Mouse (Mus musculus) lung, postnatal 0 days (tissue): ENCODE data around the gene Mkrn2. TPM values are rescaled to one million over a fixed set of nuclear protein-coding genes. Genes with fewer than 3 reads are reported as not detected.
"Not testable (repeated sequence)": the region's sequence is repeated elsewhere in the genome, so short reads cannot be mapped to it uniquely, and the experiment has no call there.

ENCODE experiments used
- ATAC-seq: fragments of 200-750 bp; cut with Nextera tagmentation; 2 replicates; pipeline ENCODE4 v1.8.0; 2017; ENCODE audit warnings: moderate library complexity
- DNase-seq: peaks from one replicate; pipeline ENCODE4 v3.0.0-alpha.2; 2016; ENCODE audit warnings: low spot score
- H3K27ac ChIP-seq: fragments of 300-500 bp; sonication (generic); 2 replicates; pipeline ENCODE4 v1.5.1; 2014; ENCODE audit warnings: antibody characterized with exemption, mild to moderate bottlenecking, low read length, mixed read lengths
- H3K27me3 ChIP-seq: fragments of 300-500 bp; sonication (generic); replicated peaks from 2 replicates; pipeline ENCODE4 v1.6.1; 2014; ENCODE audit warnings: low read length, mixed read lengths; ENCODE audit not compliant: insufficient read depth
- H3K36me3 ChIP-seq: fragments of 300-500 bp; sonication (generic); 2 replicates; pipeline ENCODE4 v1.6.1; 2014; ENCODE audit warnings: low read length, mixed read lengths; ENCODE audit not compliant: insufficient read depth
- H3K4me1 ChIP-seq: fragments of 300-500 bp; sonication (generic); 2 replicates; pipeline ENCODE4 v1.6.1; 2014; ENCODE audit warnings: antibody characterized with exemption, low read depth, low read length, mixed read lengths; ENCODE audit not compliant: insufficient read depth
- H3K4me2 ChIP-seq: fragments of 300-500 bp; sonication (generic); replicated peaks from 2 replicates; pipeline ENCODE4 v1.6.1; 2014; ENCODE audit warnings: low read depth, mild to moderate bottlenecking, low read length, moderate library complexity, mixed read lengths
- H3K4me3 ChIP-seq: fragments of 300-500 bp; sonication (generic); 2 replicates; pipeline ENCODE4 v1.5.1; 2014; ENCODE audit warnings: low read depth, low read length
- H3K9ac ChIP-seq: fragments of 300-500 bp; sonication (generic); replicated peaks from 2 replicates; pipeline ENCODE4 v1.6.1; 2014; ENCODE audit warnings: low read depth, mild to moderate bottlenecking
- H3K9me3 ChIP-seq: fragments of 300-500 bp; sonication (generic); 2 replicates; pipeline ENCODE4 v1.6.1; 2016; ENCODE audit warnings: low read length, mixed read lengths
- CTCF ChIP-seq: IDR thresholded peaks from 2 replicates; pipeline ENCODE4 v1.5.1; 2016; ENCODE audit warnings: antibody characterized with exemption, mild to moderate bottlenecking
- EP300 ChIP-seq: IDR thresholded peaks from 2 replicates; pipeline ENCODE4 v1.6.1; 2016; ENCODE audit warnings: antibody characterized with exemption, mild to moderate bottlenecking, control low read depth
- WGBS: fragments of 180-500 bp; shearing (Covaris S2); extraction: QIAGEN DNeasy Blood & Tissue Kit; methylation state at CpG from one replicate; pipeline ENCODE4 v1.1.7; 2014; 5-methylcytosine and 5-hydroxymethylcytosine counted together
- polyA plus RNA-seq: library from polyadenylated mRNA; unstranded; fragments of >200 nt; fragmentation: Nextera tagmentation; extraction: Ambion mirVana; gene quantifications from 2 replicates; pipeline ENCODE4 v1.2.1, GENCODE M21; 2015

The Mkrn2 gene
- polyA plus RNA-seq, 1 experiment from 2014 or later = 18.8 TPM

DNA sequence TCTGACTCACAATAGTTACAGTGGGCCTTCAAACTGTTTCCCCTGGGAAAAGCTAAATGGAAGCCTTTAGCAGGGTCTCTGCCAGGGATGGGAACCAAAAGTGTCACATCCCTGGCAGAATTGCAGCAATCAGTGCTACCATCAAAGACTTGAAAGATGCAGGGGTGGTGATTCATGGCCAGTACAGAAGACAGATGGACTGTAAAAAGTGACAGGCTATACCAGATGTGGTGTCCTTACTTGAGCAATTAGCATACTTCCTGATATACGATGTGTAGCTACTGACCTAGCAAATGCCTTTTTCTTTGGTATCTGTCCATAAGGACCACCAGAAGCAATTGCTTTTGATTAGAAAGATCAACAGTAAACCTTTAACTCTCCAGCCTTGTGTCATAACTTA lies 19.2 kb downstream of the Mkrn2 start:
- H3K27me3 ChIP-seq = no peaks in the 10 kb centered on the region
- no peak overlapping the region for H3K4me3 ChIP-seq
- peaks cover 68% of the 10 kb centered on the region for H3K36me3 ChIP-seq
- no peaks in the 10 kb centered on the region for H3K4me1 ChIP-seq
- no peak overlapping the region for H3K27ac ChIP-seq
- H3K9ac ChIP-seq = no peak overlapping the region
- H3K9me3 ChIP-seq = no peaks in the 10 kb centered on the region
- DNase-seq (no peak), ATAC-seq (no peak)
- no peak overlapping the region for H3K4me2 ChIP-seq
- WGBS = 73% methylated on average over 1 of the region's 1 CpGs
- TF ChIP-seq CTCF (no peak), EP300 (no peak)

DNA sequence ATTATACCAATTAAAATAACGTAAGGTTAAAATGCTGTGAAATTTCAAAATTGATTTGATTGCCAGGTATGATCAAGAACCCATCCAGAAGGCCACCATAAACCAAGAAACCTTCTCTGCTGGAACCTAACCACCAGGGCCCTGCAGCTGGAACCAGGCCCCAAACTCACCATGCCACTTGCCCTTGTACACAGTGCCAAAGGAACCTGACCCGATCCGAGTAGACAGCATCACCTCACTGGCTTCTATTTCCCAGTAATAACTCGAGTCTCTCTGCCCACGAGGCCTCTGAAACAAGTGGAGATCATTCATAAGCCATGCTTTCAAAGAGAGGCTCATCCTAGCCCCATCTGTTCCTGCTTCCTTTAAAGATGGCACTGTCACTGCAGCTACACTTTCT lies 24.4 kb downstream of the Mkrn2 start:
- ATAC-seq (no peak), DNase-seq (no peak)
- Histone ChIP-seq H3K9ac (no peak overlapping the region), H3K27ac (no peak overlapping the region), H3K4me3 (no peak overlapping the region), H3K36me3 (peaks cover 35% of the 10 kb centered on the region), H3K9me3 (no peaks in the 10 kb centered on the region), H3K27me3 (no peaks in the 10 kb centered on the region), H3K4me2 (no peak overlapping the region), H3K4me1 (no peaks in the 10 kb centered on the region)
- 93% methylated on average over 5 of the region's 5 CpGs for WGBS
- TF ChIP-seq CTCF (no peak), EP300 (no peak)

DNA sequence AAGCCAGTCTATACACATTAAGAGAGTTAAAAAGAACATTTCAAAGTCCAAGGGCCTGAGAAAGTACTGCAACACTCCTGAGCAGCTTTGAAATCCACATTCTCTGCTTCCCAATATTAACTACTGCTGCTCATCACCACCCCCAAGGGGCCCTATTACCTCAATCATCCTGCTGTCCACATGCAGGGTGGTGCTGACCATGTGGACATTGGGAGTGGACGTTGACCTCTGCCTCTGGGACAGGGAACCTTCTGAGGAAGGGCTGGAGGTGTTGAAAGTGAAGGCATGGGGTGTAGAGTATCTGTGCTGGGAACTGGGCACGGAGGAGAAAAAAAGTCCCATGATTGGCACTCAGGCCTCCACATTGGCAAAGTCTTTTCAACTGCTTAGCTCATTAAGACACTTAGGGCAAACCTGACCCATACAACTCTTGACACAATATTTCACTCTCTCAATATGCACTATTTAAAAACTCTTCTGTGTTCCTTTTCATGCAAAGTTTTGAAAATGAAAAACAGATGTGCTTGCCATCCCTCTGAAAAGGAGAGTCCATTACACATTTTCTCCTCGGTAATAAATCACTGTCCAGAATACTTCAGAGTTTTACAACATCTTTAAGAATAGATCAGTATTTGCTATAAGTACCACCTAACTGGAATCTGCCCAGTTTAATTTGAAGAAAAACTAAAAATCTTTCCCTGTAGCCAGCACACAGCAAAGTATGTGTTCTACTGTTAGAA lies 29.5 kb downstream of the Mkrn2 start:
- no peak overlapping the region for H3K9ac ChIP-seq
- H3K4me3 ChIP-seq = no peak overlapping the region
- WGBS = 88% methylated on average over 3 of the region's 3 CpGs
- H3K36me3 ChIP-seq = peaks cover 18% of the 10 kb centered on the region
- ATAC-seq (no peak), DNase-seq (no peak)
- TF ChIP-seq CTCF (no peak), EP300 (no peak)
- no peak overlapping the region for H3K27ac ChIP-seq
- H3K4me1 ChIP-seq = no peaks in the 10 kb centered on the region
- no peaks in the 10 kb centered on the region for H3K9me3 ChIP-seq
- H3K27me3 ChIP-seq = no peaks in the 10 kb centered on the region
- no peak overlapping the region for H3K4me2 ChIP-seq

DNA sequence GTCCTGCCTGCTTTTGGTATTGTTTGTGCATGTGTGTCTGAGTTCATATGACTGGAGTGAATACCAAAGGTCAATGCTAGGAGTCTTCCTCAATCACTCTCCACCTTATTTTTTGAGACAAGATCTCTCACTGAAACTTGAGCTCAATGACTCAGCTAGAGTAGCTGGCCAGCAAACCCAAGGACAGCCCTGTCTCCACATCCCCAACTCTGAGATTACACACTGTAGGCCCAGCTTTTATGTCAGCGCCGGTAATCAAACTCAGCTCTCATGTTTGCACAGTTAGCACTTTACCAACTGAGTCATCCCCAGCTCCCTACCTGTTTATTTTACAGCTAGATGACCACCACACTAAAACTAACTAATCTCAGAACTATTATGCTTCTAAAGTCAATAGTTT lies 32.3 kb downstream of the Mkrn2 start:
- Histone ChIP-seq H3K36me3 (peaks cover 26% of the 10 kb centered on the region), H3K4me1 (no peaks in the 10 kb centered on the region), H3K4me3 (no peak overlapping the region), H3K4me2 (no peak overlapping the region), H3K9me3 (no peaks in the 10 kb centered on the region), H3K9ac (no peak overlapping the region), H3K27me3 (no peaks in the 10 kb centered on the region), H3K27ac (no peak overlapping the region)
- 81% methylated on average over 2 of the region's 2 CpGs for WGBS
- DNase-seq = no peak
- no peak for ATAC-seq
- TF ChIP-seq EP300 = no peak
- no peak for TF ChIP-seq CTCF

DNA sequence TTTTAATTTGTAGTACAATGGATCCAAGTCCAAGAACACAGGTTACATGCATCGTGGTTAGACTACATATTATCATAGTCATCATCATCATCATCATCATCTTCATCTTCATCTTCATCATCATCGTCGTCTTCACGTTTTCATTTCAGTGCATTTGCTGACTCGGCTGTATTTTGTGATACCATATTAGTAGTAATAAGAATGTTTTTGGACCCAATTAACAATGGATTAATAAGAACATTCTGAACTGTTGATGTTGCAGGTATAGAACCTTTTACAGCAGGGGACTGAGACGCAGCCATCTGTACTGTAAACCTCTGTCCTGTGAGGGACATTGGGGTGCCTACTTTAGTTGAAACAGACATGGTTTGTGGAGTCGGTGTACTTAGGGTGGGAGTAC lies 36.5 kb downstream of the Mkrn2 start:
- not testable (repeated sequence) for H3K4me2 ChIP-seq, H3K27ac ChIP-seq, H3K4me3 ChIP-seq, H3K9ac ChIP-seq, ATAC-seq, H3K27me3 ChIP-seq, H3K4me1 ChIP-seq, H3K9me3 ChIP-seq, DNase-seq
- H3K36me3 ChIP-seq = peaks cover 25% of the 10 kb centered on the region
- WGBS = 92% methylated on average over 7 of the region's 7 CpGs

DNA sequence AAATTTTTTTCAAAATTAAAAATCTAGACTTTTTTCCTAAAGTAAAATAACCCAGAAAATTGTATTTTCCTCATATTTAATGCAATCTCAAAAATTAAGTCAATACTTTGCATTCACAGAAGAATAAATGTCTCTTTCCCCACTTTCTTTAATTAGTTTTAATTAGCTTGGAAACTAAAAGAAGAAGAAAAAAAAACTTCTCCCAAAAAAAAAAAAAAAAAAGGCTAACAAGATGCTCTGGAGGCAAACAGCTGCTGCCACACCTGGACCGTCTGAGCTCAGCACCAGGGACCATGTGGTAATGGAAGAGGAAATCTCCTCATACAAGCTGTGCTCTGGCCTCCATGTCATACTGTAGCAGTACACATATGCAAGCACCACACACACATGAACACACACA lies 41.6 kb downstream of the Mkrn2 start:
- no peak overlapping the region for H3K4me2 ChIP-seq
- no peak overlapping the region for H3K4me3 ChIP-seq
- 57% methylated on average over 1 of the region's 1 CpGs for WGBS
- TF ChIP-seq EP300 (no peak), CTCF (no peak)
- no peak overlapping the region for H3K27ac ChIP-seq
- peaks cover 3% of the 10 kb centered on the region; the same call in 1 of the 2 replicates for H3K36me3 ChIP-seq
- no peaks in the 10 kb centered on the region for H3K9me3 ChIP-seq
- no peak for DNase-seq
- no peak for ATAC-seq
- H3K4me1 ChIP-seq = 0 out of 2 replicates have a peak, but pooled peaks cover 3% of the 10 kb centered on the region
- H3K9ac ChIP-seq = no peak overlapping the region
- H3K27me3 ChIP-seq = no peaks in the 10 kb centered on the region
